Mouse (Mus musculus): ENCODE measurements around the gene Cdca4. TPM values are rescaled to one million over a fixed set of nuclear protein-coding genes. Genes with fewer than 3 reads are reported as not detected.
A peak's percentile ranks its signal among the peaks of the same experiment; 100 is the strongest.

Cdca4 gene
- polyA plus RNA-seq, 1 experiment: 10.3 TPM

- Histone ChIP-seq H3K4me3 (ENCODE audit: insufficient read depth, low read depth, low read length) (no peak overlapping the region), H3K27ac (ENCODE audit: insufficient read depth, low read depth, low read length) (peak overlapping the region; percentile 45; the same call in 1 of the 2 replicates), H3K27me3 (replicated peaks; ENCODE audit: control insufficient read depth, insufficient read depth, low read length) (no peaks in the 10 kb centered on the region), H3K4me1 (ENCODE audit: control insufficient read depth, insufficient read depth, low read length) (peaks cover 27% of the 10 kb centered on the region), H3K36me3 (ENCODE audit: control insufficient read depth, insufficient read depth, low read length) (no peaks in the 10 kb centered on the region)
- peak; percentile 78 for DNase-seq
- no peak for TF ChIP-seq CTCF (conservative IDR thresholded peaks at IDR 0.05; ENCODE audit: insufficient read depth, insufficient read length, low read depth, low read length)
- TF ChIP-seq POLR2A (IDR thresholded peaks at IDR 0.05; ENCODE audit: low read depth, low read length): no peak
- 46% methylated on average over 14 of the region's 14 CpGs for WGBS
Observed at GRCm38 (mm10) chr12:112814682-112815470, 14.3 kb downstream of the Cdca4 start.

GRCm38 (mm10) chr12:112813370-112813769 lies 15.9 kb downstream of the Cdca4 start:
- peak overlapping the region; percentile 17 for H3K27ac ChIP-seq (ENCODE audit: insufficient read depth, low read depth, low read length)
- no peak for TF ChIP-seq POLR2A (IDR thresholded peaks at IDR 0.05; ENCODE audit: low read depth, low read length)
- TF ChIP-seq CTCF (conservative IDR thresholded peaks at IDR 0.05; ENCODE audit: insufficient read depth, insufficient read length, low read depth, low read length): no peak
- DNase-seq: peak; percentile 91
- no peaks in the 10 kb centered on the region for H3K27me3 ChIP-seq (replicated peaks; ENCODE audit: control insufficient read depth, insufficient read depth, low read length)
- H3K36me3 ChIP-seq (ENCODE audit: control insufficient read depth, insufficient read depth, low read length): no peaks in the 10 kb centered on the region
- H3K4me1 ChIP-seq (ENCODE audit: control insufficient read depth, insufficient read depth, low read length): peaks cover 27% of the 10 kb centered on the region
- 49% methylated on average over 7 of the region's 7 CpGs for WGBS
- no peak overlapping the region for H3K4me3 ChIP-seq (ENCODE audit: insufficient read depth, low read depth, low read length)

- H3K36me3 ChIP-seq (ENCODE audit: control insufficient read depth, insufficient read depth, low read length): no peaks in the 10 kb centered on the region
- H3K4me3 ChIP-seq (ENCODE audit: insufficient read depth, low read depth, low read length): 0 out of 2 replicates have a peak overlapping the region, but pooled peaks have one; percentile 88
- no peak for TF ChIP-seq POLR2A (IDR thresholded peaks at IDR 0.05; ENCODE audit: low read depth, low read length)
- no peak for TF ChIP-seq CTCF (conservative IDR thresholded peaks at IDR 0.05; ENCODE audit: insufficient read depth, insufficient read length, low read depth, low read length)
- H3K4me1 ChIP-seq (ENCODE audit: control insufficient read depth, insufficient read depth, low read length): peaks cover 23% of the 10 kb centered on the region
- H3K27me3 ChIP-seq (replicated peaks; ENCODE audit: control insufficient read depth, insufficient read depth, low read length): no peaks in the 10 kb centered on the region
- DNase-seq: no peak
- 0 out of 2 replicates have a peak overlapping the region, but pooled peaks have one; percentile 75 for H3K27ac ChIP-seq (ENCODE audit: insufficient read depth, low read depth, low read length)
- WGBS: 63% methylated on average over 19 of the region's 19 CpGs
Observed at GRCm38 (mm10) chr12:112810092-112810885, 18.9 kb downstream of the Cdca4 start.

- TF ChIP-seq POLR2A (IDR thresholded peaks at IDR 0.05; ENCODE audit: low read depth, low read length) (no peak), CTCF (conservative IDR thresholded peaks at IDR 0.05; ENCODE audit: insufficient read depth, insufficient read length, low read depth, low read length) (no peak)
- Histone ChIP-seq H3K4me3 (ENCODE audit: insufficient read depth, low read depth, low read length) (peak overlapping the region; percentile 88), H3K27me3 (replicated peaks; ENCODE audit: control insufficient read depth, insufficient read depth, low read length) (no peaks in the 10 kb centered on the region), H3K4me1 (ENCODE audit: control insufficient read depth, insufficient read depth, low read length) (peaks cover 20% of the 10 kb centered on the region), H3K36me3 (ENCODE audit: control insufficient read depth, insufficient read depth, low read length) (no peaks in the 10 kb centered on the region), H3K27ac (ENCODE audit: insufficient read depth, low read depth, low read length) (peak overlapping the region; percentile 75)
- WGBS: 15% methylated on average over 8 of the region's 8 CpGs
- DNase-seq: peak; percentile 80
Observed at GRCm38 (mm10) chr12:112809641-112810040, 19.6 kb downstream of the Cdca4 start.

GRCm38 (mm10) chr12:112808587-112809364 lies 20.4 kb downstream of the Cdca4 start, which contains the start of gene Clba1:
Clba1 (plus strand) TSS chr12:112808937.
- Histone ChIP-seq H3K4me1 (ENCODE audit: control insufficient read depth, insufficient read depth, low read length) (peaks cover 13% of the 10 kb centered on the region; the same call in 1 of the 2 replicates), H3K4me3 (ENCODE audit: insufficient read depth, low read depth, low read length) (peak within 1 kb of the TSS; percentile 88), H3K27me3 (replicated peaks; ENCODE audit: control insufficient read depth, insufficient read depth, low read length) (no peaks in the 10 kb centered on the region), H3K27ac (ENCODE audit: insufficient read depth, low read depth, low read length) (peak within 1 kb of the TSS; percentile 75), H3K36me3 (ENCODE audit: control insufficient read depth, insufficient read depth, low read length) (no peaks in the 10 kb centered on the region)
- TF ChIP-seq POLR2A (IDR thresholded peaks at IDR 0.05; ENCODE audit: low read depth, low read length) (no peak), CTCF (conservative IDR thresholded peaks at IDR 0.05; ENCODE audit: insufficient read depth, insufficient read length, low read depth, low read length) (peak; percentile 51)
- DNase-seq: peak; percentile 96
- under 1% methylated on average over 63 of the region's 64 CpGs for WGBS

GRCm38 (mm10) chr12:112808212-112808586 lies 21.0 kb downstream of the Cdca4 start:
- WGBS: 52% methylated on average over 5 of the region's 5 CpGs
- no peaks in the 10 kb centered on the region for H3K27me3 ChIP-seq (replicated peaks; ENCODE audit: control insufficient read depth, insufficient read depth, low read length)
- H3K36me3 ChIP-seq (ENCODE audit: control insufficient read depth, insufficient read depth, low read length): no peaks in the 10 kb centered on the region
- DNase-seq: no peak
- TF ChIP-seq POLR2A (IDR thresholded peaks at IDR 0.05; ENCODE audit: low read depth, low read length): no peak
- no peak for TF ChIP-seq CTCF (conservative IDR thresholded peaks at IDR 0.05; ENCODE audit: insufficient read depth, insufficient read length, low read depth, low read length)
- peaks cover 13% of the 10 kb centered on the region; the same call in 1 of the 2 replicates for H3K4me1 ChIP-seq (ENCODE audit: control insufficient read depth, insufficient read depth, low read length)
- no peak overlapping the region for H3K4me3 ChIP-seq (ENCODE audit: insufficient read depth, low read depth, low read length)
- no peak overlapping the region for H3K27ac ChIP-seq (ENCODE audit: insufficient read depth, low read depth, low read length)
